Mouse (Mus musculus): ENCODE data around the gene Dnah2.

The Dnah2 gene

DNA sequence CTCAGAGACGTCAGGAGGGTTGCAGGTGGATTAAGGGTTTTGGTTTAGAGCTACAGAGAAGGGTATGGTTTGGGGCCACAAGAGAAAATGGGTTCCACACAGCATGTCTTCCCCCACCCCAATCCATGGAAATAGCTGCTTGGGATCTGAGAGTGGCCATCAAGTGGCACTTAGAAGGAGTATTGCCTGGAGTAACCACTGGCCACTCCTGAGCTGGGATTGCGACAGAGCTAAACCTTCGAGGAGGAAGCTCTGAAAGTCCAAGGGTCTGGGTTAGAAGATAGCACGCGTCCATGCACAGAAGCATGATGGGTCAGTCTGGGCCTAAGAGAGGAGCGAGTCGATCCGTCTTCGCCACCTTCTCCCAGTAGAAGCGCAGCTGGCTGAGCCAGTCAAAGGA is 72.1 kb downstream of the Dnah2 start:
- DNase-seq (ENCODE audit: extremely low read depth, insufficient read length, low spot score), result no peak

DNA sequence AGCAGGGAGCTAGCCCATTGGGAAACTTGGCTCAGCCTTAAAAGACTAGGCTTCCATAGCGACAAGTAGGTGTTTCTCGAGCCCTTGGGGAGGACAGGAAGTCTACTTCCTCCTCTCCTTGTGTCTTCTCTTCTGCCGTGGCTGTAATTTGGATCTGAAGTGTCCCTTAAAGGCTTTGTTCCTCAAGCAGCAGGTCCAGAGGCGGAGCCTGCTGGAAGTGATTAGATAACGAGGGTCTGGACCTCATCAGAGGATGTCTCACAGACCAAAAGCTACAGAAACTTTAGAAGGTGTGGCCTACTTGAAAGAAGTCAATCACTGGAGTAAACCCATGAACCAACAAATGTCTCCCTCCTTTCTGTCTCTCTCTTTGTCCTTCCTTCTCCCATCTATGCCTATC is 74.2 kb downstream of the Dnah2 start:
- no peak for DNase-seq (ENCODE audit: extremely low read depth, insufficient read length, low spot score)

DNA sequence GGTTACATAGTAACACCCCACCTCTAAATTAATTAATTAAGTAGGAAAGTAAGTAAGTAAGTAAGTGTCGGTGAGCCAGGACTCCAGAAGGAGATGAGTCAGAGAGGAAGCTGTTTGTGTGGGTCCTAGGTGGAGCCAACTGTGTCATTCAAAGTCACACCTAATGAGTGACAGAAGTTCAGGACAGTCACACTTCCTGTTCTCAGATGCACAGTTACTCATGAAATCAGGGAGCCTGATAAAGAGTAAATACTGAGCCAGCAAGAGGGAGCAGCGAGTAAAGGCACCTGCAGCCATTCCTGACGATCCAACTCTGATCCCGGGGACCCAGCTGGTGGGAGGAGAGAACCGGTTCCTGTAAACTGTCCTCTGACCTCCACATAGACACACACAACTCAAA is 76.2 kb downstream of the Dnah2 start:
- no peak for DNase-seq (ENCODE audit: extremely low read depth, insufficient read length, low spot score)

DNA sequence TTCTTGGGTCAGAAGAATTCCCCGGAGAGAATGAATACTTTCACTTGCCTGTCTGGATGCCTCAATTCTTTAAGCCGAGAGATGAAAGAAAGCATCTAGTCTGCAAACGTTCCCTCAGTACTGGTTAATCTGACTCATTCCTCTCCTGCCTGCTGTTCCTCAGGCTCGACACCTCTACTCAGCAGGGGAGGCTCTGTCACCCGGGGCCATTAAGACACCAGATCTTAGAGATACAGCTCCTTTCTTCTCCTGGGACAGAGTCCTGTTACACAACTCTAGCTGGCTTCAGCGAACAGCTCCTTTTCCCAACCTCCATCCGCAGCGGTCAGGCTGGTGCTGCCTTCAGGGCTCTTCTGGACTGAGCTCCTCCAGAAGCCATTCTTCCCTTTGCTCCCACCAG is 77.4 kb downstream of the Dnah2 start:
- no peak for DNase-seq (ENCODE audit: extremely low read depth, insufficient read length, low spot score)

- no peak for DNase-seq (ENCODE audit: extremely low read depth, insufficient read length, low spot score)
Observed at GRCm38 (mm10) chr11:69469301-69469700, 79.6 kb downstream of the Dnah2 start.

- DNase-seq (ENCODE audit: extremely low read depth, insufficient read length, low spot score), result no peak
Observed at GRCm38 (mm10) chr11:69463996-69464395, 84.9 kb downstream of the Dnah2 start.

DNA sequence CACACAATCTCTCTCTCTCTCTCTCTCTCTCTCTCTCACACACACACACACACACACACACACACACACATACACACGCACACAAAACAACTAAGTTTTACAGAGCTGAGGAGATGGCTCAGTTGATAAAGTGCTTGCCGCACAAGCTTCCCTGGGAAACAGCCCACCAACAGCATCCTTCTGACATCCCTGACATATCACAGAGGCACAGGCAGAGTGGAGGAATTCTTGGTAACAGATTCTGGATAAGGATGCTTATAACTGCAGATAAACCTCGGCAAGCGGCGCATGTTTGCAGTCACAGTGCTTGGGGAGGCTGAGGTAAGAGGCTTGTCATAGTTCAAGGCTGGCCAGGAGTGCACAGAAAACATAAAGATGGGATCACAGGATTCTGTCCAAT is 87.3 kb downstream of the Dnah2 start:
- no peak for DNase-seq (ENCODE audit: extremely low read depth, insufficient read length, low spot score)

DNA sequence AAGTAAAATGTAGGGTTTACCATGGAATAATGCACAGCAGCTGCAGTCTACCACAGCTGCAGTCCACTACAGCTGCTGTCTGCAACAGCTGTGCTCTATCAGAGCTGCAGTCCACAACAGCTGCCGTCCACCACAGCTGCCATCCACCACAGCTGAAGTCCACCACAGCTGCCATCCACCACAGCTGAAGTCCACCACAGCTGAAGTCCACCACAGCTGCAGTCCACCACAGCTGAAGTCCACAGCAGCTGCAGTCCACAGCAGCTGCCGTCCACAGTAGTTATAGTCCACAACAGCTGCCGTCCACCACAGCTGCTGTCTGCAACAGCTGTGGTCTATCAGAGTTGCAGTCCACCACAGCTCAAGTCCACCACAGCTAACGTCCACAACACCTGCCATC is 89.0 kb downstream of the Dnah2 start:
- no peak for DNase-seq (ENCODE audit: extremely low read depth, insufficient read length, low spot score)

GRCm38 (mm10) chr11:69457006-69457579 is 91.8 kb downstream of the Dnah2 start:
- DNase-seq (ENCODE audit: extremely low read depth, insufficient read length, low spot score), result no peak

GRCm38 (mm10) chr11:69452114-69452867 is 96.6 kb downstream of the Dnah2 start:
- no peak for DNase-seq (ENCODE audit: extremely low read depth, insufficient read length, low spot score)

- DNase-seq (ENCODE audit: extremely low read depth, insufficient read length, low spot score), result no peak
Observed at GRCm38 (mm10) chr11:69447299-69447698, 101.6 kb downstream of the Dnah2 start.

GRCm38 (mm10) chr11:69443328-69443727 is 105.6 kb downstream of the Dnah2 start:
- DNase-seq (ENCODE audit: extremely low read depth, insufficient read length, low spot score), result peak; percentile 58

GRCm38 (mm10) chr11:69437291-69437690 is 111.6 kb downstream of the Dnah2 start:
- DNase-seq (ENCODE audit: extremely low read depth, insufficient read length, low spot score), result no peak

- DNase-seq (ENCODE audit: extremely low read depth, insufficient read length, low spot score), result no peak
Observed at GRCm38 (mm10) chr11:69433189-69433588, 115.7 kb downstream of the Dnah2 start.

DNA sequence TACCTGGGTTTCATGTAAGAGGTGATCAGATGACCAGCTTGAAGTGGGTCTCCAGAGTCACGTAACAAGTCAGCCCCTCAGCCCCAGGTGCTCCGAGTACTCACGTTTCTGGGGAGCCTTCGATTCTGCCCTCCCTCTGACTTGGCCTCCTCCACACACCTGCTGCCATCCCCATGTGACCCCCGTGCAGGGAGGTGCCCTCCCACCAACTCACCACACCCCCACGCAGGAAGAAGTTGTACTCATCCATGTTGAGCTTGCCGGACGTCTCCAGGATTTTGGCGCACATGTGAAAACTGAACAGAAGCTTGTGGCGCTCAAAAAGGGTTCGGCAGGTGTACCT is 116.3 kb downstream of the Dnah2 start:
- DNase-seq (ENCODE audit: extremely low read depth, insufficient read length, low spot score), result no peak

GRCm38 (mm10) chr11:69431829-69432639 is 116.9 kb downstream of the Dnah2 start:
- DNase-seq (ENCODE audit: extremely low read depth, insufficient read length, low spot score), result peak; percentile 46

- no peak for DNase-seq (ENCODE audit: extremely low read depth, insufficient read length, low spot score)
Observed at GRCm38 (mm10) chr11:69430631-69431030, 118.3 kb downstream of the Dnah2 start.

GRCm38 (mm10) chr11:69429313-69429712 is 119.6 kb downstream of the Dnah2 start:
- no peak for DNase-seq (ENCODE audit: extremely low read depth, insufficient read length, low spot score)

DNA sequence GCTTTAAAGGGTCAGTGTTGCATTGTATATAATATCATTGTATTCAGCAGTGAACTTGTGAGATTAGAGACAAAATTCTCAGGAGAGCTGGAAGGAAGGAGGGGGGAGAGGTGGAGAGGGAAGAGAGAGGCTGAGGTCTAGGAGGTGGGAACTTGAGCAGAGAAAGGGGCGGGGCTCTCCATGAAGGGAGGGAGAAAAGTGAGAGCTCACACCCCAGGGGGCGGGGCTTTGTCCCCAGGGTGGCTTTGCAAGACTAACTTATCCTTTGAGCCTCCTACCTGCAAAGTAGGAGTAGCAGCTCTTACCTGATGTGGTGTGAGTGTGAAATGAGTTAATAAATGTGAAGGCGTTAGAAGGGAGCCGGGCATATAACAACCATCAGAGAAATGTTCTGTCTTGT is 120.2 kb downstream of the Dnah2 start:
- no peak for DNase-seq (ENCODE audit: extremely low read depth, insufficient read length, low spot score)

DNA sequence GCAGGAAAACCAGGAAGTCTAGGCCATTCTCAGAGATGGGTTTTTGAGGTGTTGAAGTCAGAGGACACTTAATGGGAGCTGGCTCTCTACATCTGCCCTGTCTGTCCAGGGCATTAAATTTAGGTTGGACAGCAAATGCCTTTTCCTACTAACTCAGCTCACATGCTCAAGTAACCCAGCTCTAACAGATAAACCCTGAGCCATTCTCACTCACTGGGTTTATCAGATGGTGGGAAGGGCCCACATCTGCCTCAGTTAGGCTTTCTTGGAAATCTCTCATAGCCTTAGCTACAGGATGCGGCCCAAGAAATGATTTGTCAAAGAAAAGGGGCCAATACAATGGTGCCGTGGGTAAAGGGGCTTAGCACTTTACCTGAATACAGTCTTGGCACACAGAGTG is 122.7 kb downstream of the Dnah2 start:
- DNase-seq (ENCODE audit: extremely low read depth, insufficient read length, low spot score), result no peak

DNA sequence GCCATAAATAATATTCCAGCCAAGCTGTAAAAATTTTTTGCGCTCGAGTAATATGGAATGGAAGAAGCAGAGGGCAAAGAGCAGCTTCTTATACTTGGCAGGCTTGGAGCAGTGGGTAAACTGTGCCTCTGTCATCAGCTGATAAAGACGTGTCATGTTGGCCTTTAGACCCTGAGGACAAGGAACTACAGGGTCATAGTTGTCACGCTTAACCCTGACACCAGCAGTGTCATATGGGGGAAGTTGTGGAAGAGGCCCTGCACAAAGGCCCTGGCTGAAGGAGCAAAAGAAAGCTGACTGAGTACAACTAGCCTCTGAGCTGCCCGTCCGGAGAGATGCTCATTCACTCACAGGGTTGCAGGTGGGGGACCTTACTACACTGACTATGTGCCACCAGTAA is 125.0 kb downstream of the Dnah2 start:
- DNase-seq (ENCODE audit: extremely low read depth, insufficient read length, low spot score), result no peak

- DNase-seq (ENCODE audit: extremely low read depth, insufficient read length, low spot score), result no peak
Observed at GRCm38 (mm10) chr11:69422842-69423241, 126.1 kb downstream of the Dnah2 start.
